Mouse (Mus musculus) cerebellum, adult 2 months (tissue): Measurements from ENCODE around the gene Apoc4.

ENCODE experiments used
- CTCF ChIP-seq: fragments of 200-500 bp; IDR thresholded peaks from 2 replicates; pipeline ENCODE4 v1.5.1; 2011; ENCODE audit warnings: low read depth, mild to moderate bottlenecking, control low read depth, low read length, moderate library complexity, borderline replicate concordance; ENCODE audit not compliant: insufficient read depth
- POLR2A ChIP-seq: fragments of 200-500 bp; IDR thresholded peaks from 2 replicates; pipeline ENCODE4 v1.6.1; 2011; ENCODE audit warnings: low read length, control low read depth, borderline replicate concordance; ENCODE audit not compliant: insufficient read depth

DNA sequence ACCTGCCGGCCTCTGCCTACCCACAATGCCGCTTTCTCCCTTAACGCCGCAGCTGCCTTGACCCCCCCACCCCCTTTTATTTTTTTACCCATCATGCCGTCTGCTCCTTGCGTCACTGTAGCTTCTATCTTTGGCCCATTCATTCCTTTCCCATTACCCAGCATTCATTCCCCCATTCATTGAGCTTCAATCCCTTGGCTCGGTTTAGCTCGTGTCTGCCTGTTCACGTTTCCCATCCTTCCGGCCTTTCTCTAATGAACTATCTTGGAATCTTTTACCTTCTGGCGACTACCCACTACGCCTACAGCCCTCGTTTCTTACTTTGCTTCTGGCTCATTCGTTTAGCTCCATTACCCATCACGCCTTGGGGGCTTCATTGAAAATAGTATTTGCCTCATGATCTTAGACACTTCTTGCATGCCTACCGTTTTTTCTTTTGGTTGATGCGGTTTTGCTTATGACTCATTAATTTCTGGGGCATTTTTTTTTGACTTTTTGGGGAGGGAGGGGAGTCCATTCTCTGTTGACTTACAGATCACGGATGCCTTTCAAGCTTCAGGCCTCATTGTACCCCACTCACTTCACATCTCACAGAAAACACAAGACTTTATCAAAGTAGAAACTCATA is 34.9 kb upstream of the Apoc4 start:
- TF ChIP-seq CTCF (no peak), POLR2A (peak; percentile 43; the same call in 1 of the 2 replicates)
